Mouse (Mus musculus): ENCODE data around the gene Knl1. TPM values are rescaled to one million over a fixed set of nuclear protein-coding genes. Genes with fewer than 3 reads are reported as not detected.

Gene Knl1
- total and polyA plus RNA-seq, 2 experiments = 0.28 TPM; not detected in 1

- Histone ChIP-seq H3K79me2 (ENCODE audit: control insufficient read depth, insufficient read depth, low read length) (no peaks in the 10 kb centered on the region), H3K27ac (replicated peaks; ENCODE audit: insufficient read depth, low read depth, low read length) (no peak overlapping the region), H3K9ac (ENCODE audit: low read depth, low read length) (no peak overlapping the region), H3K27me3 (ENCODE audit: control insufficient read depth, insufficient read depth, low read length) (no peaks in the 10 kb centered on the region), H3K36me3 (ENCODE audit: control insufficient read depth, insufficient read depth, low read length) (no peaks in the 10 kb centered on the region), H3K4me3 (ENCODE audit: insufficient read depth, low read depth, low read length) (peak overlapping the region; percentile 48), H3K4me1 (ENCODE audit: control insufficient read depth, insufficient read depth, low read length) (0 out of 2 replicates have a peak, but pooled peaks cover 3% of the 10 kb centered on the region)
- DNase-seq (ENCODE audit: extremely low read depth, low read depth, low spot score) = no peak
- 14% methylated on average over 20 of the region's 20 CpGs for WGBS
- TF ChIP-seq POLR2A (IDR thresholded peaks at IDR 0.05; ENCODE audit: extremely low read depth, insufficient read depth, low read length) (no peak), CTCF (IDR thresholded peaks at IDR 0.05; ENCODE audit: low read depth, low read length) (no peak)
Measured at GRCm38 (mm10) chr2:119113121-119113925, 66.4 kb downstream of the Knl1 start.

DNA sequence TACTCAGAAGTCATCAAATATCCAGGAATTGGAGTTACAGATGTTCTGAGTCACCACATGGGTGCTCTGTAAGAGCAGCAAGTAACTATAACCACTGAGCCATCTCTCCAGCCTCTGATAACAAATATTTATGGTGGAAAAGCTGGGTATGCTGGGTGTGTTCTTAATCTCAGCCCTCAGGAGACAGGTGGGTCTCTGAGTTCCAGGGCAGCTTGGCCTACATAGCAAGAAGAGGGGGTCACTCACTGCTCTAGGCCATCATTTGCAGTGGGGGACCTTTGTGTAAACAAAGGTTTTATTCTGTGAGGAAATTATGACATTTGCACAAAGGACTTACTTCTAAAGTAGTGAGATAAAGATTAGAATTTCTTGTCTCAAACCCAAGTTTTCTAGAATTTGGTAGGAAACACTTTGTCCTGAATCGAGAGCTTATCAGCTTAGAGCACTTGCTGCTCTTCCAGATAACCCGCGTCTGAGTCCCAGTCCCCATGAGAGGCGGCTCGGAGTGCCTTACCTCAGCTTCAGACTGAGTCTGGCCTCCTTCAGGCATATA lies 89.5 kb downstream of the Knl1 start:
- Histone ChIP-seq H3K27ac (replicated peaks; ENCODE audit: insufficient read depth, low read depth, low read length) (no peak overlapping the region), H3K9ac (ENCODE audit: low read depth, low read length) (no peak overlapping the region)

DNA sequence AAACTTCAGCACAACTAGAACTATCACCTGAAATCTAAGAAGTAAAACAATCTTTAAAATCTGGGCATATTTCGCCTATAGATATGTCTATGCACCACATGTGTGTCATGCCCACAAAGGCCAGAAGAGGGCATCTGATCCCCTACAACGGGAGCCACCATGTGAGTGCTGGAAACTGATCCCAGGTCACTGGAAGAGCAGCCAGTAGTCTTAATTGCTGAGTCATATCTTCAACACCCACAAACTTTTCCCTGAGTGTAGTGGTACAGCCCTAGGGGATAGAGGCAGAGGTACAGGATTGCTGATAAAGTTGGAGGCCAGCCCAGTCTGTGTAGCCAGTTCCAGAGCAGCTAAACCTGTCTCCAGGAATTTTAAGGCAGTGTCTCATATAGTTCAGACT lies 98.3 kb downstream of the Knl1 start:
- H3K27me3 ChIP-seq (ENCODE audit: control insufficient read depth, insufficient read depth, low read length) = no peaks in the 10 kb centered on the region
- H3K79me2 ChIP-seq (ENCODE audit: control insufficient read depth, insufficient read depth, low read length) = no peaks in the 10 kb centered on the region
- H3K4me3 ChIP-seq (ENCODE audit: insufficient read depth, low read depth, low read length) = no peak overlapping the region
- TF ChIP-seq POLR2A (IDR thresholded peaks at IDR 0.05; ENCODE audit: extremely low read depth, insufficient read depth, low read length) = no peak
- TF ChIP-seq CTCF (IDR thresholded peaks at IDR 0.05; ENCODE audit: low read depth, low read length) = peak; percentile 58
- H3K4me1 ChIP-seq (ENCODE audit: control insufficient read depth, insufficient read depth, low read length) = no peaks in the 10 kb centered on the region
- peaks cover 87% of the 10 kb centered on the region for H3K36me3 ChIP-seq (ENCODE audit: control insufficient read depth, insufficient read depth, low read length)
- DNase-seq (ENCODE audit: extremely low read depth, low read depth, low spot score) = peak; percentile 14
- WGBS = 92% methylated on average over 2 of the region's 2 CpGs
- no peak overlapping the region for H3K27ac ChIP-seq (replicated peaks; ENCODE audit: insufficient read depth, low read depth, low read length)
- no peak overlapping the region for H3K9ac ChIP-seq (ENCODE audit: low read depth, low read length)

More for the DNA sequence above, 89.5 kb downstream of the Knl1 start:
- Histone ChIP-seq H3K4me3 (ENCODE audit: insufficient read depth, low read depth, low read length) (no peak overlapping the region), H3K36me3 (ENCODE audit: control insufficient read depth, insufficient read depth, low read length) (peaks cover 44% of the 10 kb centered on the region), H3K4me1 (ENCODE audit: control insufficient read depth, insufficient read depth, low read length) (no peaks in the 10 kb centered on the region), H3K79me2 (ENCODE audit: control insufficient read depth, insufficient read depth, low read length) (no peaks in the 10 kb centered on the region), H3K27me3 (ENCODE audit: control insufficient read depth, insufficient read depth, low read length) (no peaks in the 10 kb centered on the region)
- DNase-seq (ENCODE audit: extremely low read depth, low read depth, low spot score) = no peak
- WGBS = 73% methylated on average over 5 of the region's 5 CpGs
- TF ChIP-seq POLR2A (IDR thresholded peaks at IDR 0.05; ENCODE audit: extremely low read depth, insufficient read depth, low read length) = no peak
- no peak for TF ChIP-seq CTCF (IDR thresholded peaks at IDR 0.05; ENCODE audit: low read depth, low read length)

GRCm38 (mm10) chr2:119146435-119146834 lies 99.5 kb downstream of the Knl1 start:
- Histone ChIP-seq H3K79me2 (ENCODE audit: control insufficient read depth, insufficient read depth, low read length) (no peaks in the 10 kb centered on the region), H3K4me1 (ENCODE audit: control insufficient read depth, insufficient read depth, low read length) (no peaks in the 10 kb centered on the region), H3K27ac (replicated peaks; ENCODE audit: insufficient read depth, low read depth, low read length) (no peak overlapping the region), H3K36me3 (ENCODE audit: control insufficient read depth, insufficient read depth, low read length) (peaks cover 82% of the 10 kb centered on the region), H3K27me3 (ENCODE audit: control insufficient read depth, insufficient read depth, low read length) (no peaks in the 10 kb centered on the region), H3K9ac (ENCODE audit: low read depth, low read length) (no peak overlapping the region), H3K4me3 (ENCODE audit: insufficient read depth, low read depth, low read length) (no peak overlapping the region)
- 89% methylated on average over 6 of the region's 6 CpGs for WGBS
- no peak for DNase-seq (ENCODE audit: extremely low read depth, low read depth, low spot score)
- TF ChIP-seq CTCF (IDR thresholded peaks at IDR 0.05; ENCODE audit: low read depth, low read length) (no peak), POLR2A (IDR thresholded peaks at IDR 0.05; ENCODE audit: extremely low read depth, insufficient read depth, low read length) (no peak)

GRCm38 (mm10) chr2:119147160-119147678 lies 100.3 kb downstream of the Knl1 start:
- no peak overlapping the region for H3K9ac ChIP-seq (ENCODE audit: low read depth, low read length)
- H3K27ac ChIP-seq (replicated peaks; ENCODE audit: insufficient read depth, low read depth, low read length) = no peak overlapping the region
- H3K79me2 ChIP-seq (ENCODE audit: control insufficient read depth, insufficient read depth, low read length) = no peaks in the 10 kb centered on the region
- peaks cover 80% of the 10 kb centered on the region for H3K36me3 ChIP-seq (ENCODE audit: control insufficient read depth, insufficient read depth, low read length)
- no peak for TF ChIP-seq CTCF (IDR thresholded peaks at IDR 0.05; ENCODE audit: low read depth, low read length)
- no peak for TF ChIP-seq POLR2A (IDR thresholded peaks at IDR 0.05; ENCODE audit: extremely low read depth, insufficient read depth, low read length)
- 93% methylated on average over 22 of the region's 22 CpGs for WGBS
- no peaks in the 10 kb centered on the region for H3K27me3 ChIP-seq (ENCODE audit: control insufficient read depth, insufficient read depth, low read length)
- no peaks in the 10 kb centered on the region for H3K4me1 ChIP-seq (ENCODE audit: control insufficient read depth, insufficient read depth, low read length)
- no peak overlapping the region for H3K4me3 ChIP-seq (ENCODE audit: insufficient read depth, low read depth, low read length)
- no peak for DNase-seq (ENCODE audit: extremely low read depth, low read depth, low spot score)

All from liver, adult 2 months (tissue).